Mouse (Mus musculus) heart, embryonic 11.5 days (tissue): Measurements from ENCODE around the gene Dera. TPM values are rescaled to one million over a fixed set of nuclear protein-coding genes. Genes with fewer than 3 reads are reported as not detected.

Source experiments
- ATAC-seq: fragments of 200-750 bp; cut with Nextera tagmentation; replicated peaks from 2 replicates; pipeline ENCODE4 v1.8.0; 2017; ENCODE audit warnings: moderate library complexity; ENCODE audit not compliant: insufficient number of reproducible peaks, low FRiP score, low TSS enrichment
- H3K27ac ChIP-seq: fragments of 300-500 bp; sonication (generic); 2 replicates; pipeline ENCODE4 v1.5.1; 2014; ENCODE audit warnings: mild to moderate bottlenecking, low read depth, low read length
- H3K27me3 ChIP-seq: fragments of 300-500 bp; sonication (generic); 2 replicates; pipeline ENCODE4 v1.6.1; 2014; ENCODE audit warnings: mild to moderate bottlenecking, low read length, mixed read lengths; ENCODE audit not compliant: control insufficient read depth, insufficient read depth
- H3K36me3 ChIP-seq: fragments of 300-500 bp; sonication (generic); 2 replicates; pipeline ENCODE4 v1.6.1; 2014; ENCODE audit warnings: mild to moderate bottlenecking, low read length, moderate library complexity, mixed read lengths; ENCODE audit not compliant: control insufficient read depth, insufficient read depth
- H3K4me1 ChIP-seq: fragments of 300-500 bp; sonication (generic); 2 replicates; pipeline ENCODE4 v1.6.1; 2014; ENCODE audit warnings: low read length; ENCODE audit not compliant: control insufficient read depth, insufficient read depth
- H3K4me2 ChIP-seq: fragments of 300-500 bp; sonication (generic); 2 replicates; pipeline ENCODE4 v1.6.1; 2014; ENCODE audit warnings: mild to moderate bottlenecking, moderate library complexity
- H3K4me3 ChIP-seq: fragments of 300-500 bp; sonication (generic); 2 replicates; pipeline ENCODE4 v1.5.1; 2014; ENCODE audit warnings: low read depth, low read length
- H3K9ac ChIP-seq: fragments of 300-500 bp; sonication (generic); 2 replicates; pipeline ENCODE4 v1.6.1; 2014; ENCODE audit warnings: mild to moderate bottlenecking, low read depth, low read length, moderate library complexity
- H3K9me3 ChIP-seq: fragments of 300-500 bp; sonication (generic); replicated peaks from 2 replicates; pipeline ENCODE4 v1.6.1; 2016; ENCODE audit warnings: low read length; ENCODE audit not compliant: control insufficient read depth
- WGBS: fragments of 180-500 bp; shearing (Covaris S2); extraction: QIAGEN DNeasy Blood & Tissue Kit; methylation state at CpG from one replicate; pipeline ENCODE4 v1.1.7; 2014; ENCODE audit not compliant: insufficient replicate concordance; 5-methylcytosine and 5-hydroxymethylcytosine counted together
- polyA plus RNA-seq: library from polyadenylated mRNA; unstranded; fragments of >200 nt; fragmentation: Nextera tagmentation; extraction: Ambion mirVana; gene quantifications from 2 replicates; pipeline ENCODE4 v1.2.1, GENCODE M21; 2014

Dera gene
- polyA plus RNA-seq, 1 experiment from 2014 or later, result 62.5 TPM

DNA sequence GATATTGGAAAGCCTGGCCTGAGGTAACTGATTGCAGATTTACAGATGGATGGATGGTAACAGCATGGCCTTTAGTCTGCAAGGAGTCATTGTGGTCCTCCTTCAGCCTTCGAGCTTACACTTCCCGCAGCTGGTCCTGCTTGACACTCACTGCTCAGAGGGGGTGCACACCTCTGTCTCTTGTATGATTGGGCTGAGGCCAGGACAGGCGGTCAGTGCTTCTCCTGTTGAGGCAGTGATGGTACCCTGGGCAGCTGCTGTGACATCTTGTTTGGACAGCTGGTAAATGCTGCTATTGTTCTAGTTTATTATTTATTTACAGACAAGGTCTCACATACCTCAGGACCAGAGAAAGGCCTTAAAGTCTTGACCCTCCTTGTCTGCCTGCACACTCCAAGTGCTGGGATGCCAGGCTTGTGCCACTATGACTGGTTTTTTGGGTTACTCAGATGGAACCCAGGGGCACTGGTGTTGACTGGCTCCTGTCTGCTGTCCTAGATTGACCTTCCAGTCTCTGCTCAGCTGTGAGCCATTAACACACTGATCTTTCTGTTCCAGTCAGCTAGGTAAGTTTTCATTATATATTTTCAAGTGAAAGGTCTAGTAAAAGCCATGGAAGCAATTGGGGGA is 17.4 kb downstream of the Dera start:
- no peak overlapping the region for H3K4me2 ChIP-seq
- H3K9me3 ChIP-seq, result no peaks in the 10 kb centered on the region
- no peak overlapping the region for H3K4me3 ChIP-seq
- H3K36me3 ChIP-seq, result no peaks in the 10 kb centered on the region
- 70% methylated on average over 3 of the region's 3 CpGs for WGBS
- H3K27me3 ChIP-seq, result no peaks in the 10 kb centered on the region
- no peak overlapping the region for H3K27ac ChIP-seq
- no peak overlapping the region for H3K9ac ChIP-seq
- ATAC-seq, result no peak
- H3K4me1 ChIP-seq, result no peaks in the 10 kb centered on the region

- H3K9me3 ChIP-seq, result no peaks in the 10 kb centered on the region
- no peak for ATAC-seq
- H3K4me2 ChIP-seq, result no peak overlapping the region
- no peak overlapping the region for H3K9ac ChIP-seq
- peaks cover 9% of the 10 kb centered on the region for H3K4me1 ChIP-seq
- 93% methylated on average over 8 of the region's 8 CpGs for WGBS
- H3K4me3 ChIP-seq, result no peak overlapping the region
- no peaks in the 10 kb centered on the region for H3K36me3 ChIP-seq
- no peak overlapping the region for H3K27ac ChIP-seq
- no peaks in the 10 kb centered on the region for H3K27me3 ChIP-seq
These were observed 18.7 kb downstream of the Dera start for GRCm38 (mm10) chr6:137772918-137773636.

- H3K27ac ChIP-seq, result no peak overlapping the region
- no peaks in the 10 kb centered on the region for H3K27me3 ChIP-seq
- H3K36me3 ChIP-seq, result no peaks in the 10 kb centered on the region
- no peak overlapping the region for H3K9ac ChIP-seq
- no peaks in the 10 kb centered on the region for H3K9me3 ChIP-seq
- peaks cover 9% of the 10 kb centered on the region for H3K4me1 ChIP-seq
- no peak overlapping the region for H3K4me3 ChIP-seq
- ATAC-seq, result no peak
- no peak overlapping the region for H3K4me2 ChIP-seq
- WGBS, result 85% methylated on average over 6 of the region's 6 CpGs
These were observed 19.3 kb downstream of the Dera start for GRCm38 (mm10) chr6:137773637-137774028.

DNA sequence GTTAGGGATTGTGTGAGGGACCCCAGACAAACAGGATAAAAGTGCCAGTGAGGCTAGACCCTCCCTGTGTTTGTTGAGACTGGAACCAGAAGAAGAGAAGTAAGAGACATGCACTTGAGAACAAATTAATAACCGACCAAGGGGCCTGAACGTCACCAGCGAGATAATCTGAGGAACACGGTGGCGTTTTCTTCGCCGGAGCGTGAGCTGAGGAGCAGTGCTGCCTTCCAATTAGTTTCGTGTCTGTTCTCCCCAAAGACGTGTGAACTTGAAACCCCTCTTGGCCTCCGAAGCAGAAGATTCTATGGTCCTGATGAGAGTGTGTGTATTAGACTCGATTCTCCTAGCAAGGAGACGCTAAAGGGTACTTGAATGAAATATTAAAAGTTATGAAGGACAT is 19.8 kb downstream of the Dera start:
- no peaks in the 10 kb centered on the region for H3K27me3 ChIP-seq
- no peak overlapping the region for H3K4me2 ChIP-seq
- no peaks in the 10 kb centered on the region for H3K9me3 ChIP-seq
- H3K4me3 ChIP-seq, result no peak overlapping the region
- 90% methylated on average over 13 of the region's 13 CpGs for WGBS
- no peak for ATAC-seq
- H3K36me3 ChIP-seq, result no peaks in the 10 kb centered on the region
- H3K9ac ChIP-seq, result no peak overlapping the region
- peaks cover 9% of the 10 kb centered on the region for H3K4me1 ChIP-seq
- H3K27ac ChIP-seq, result no peak overlapping the region

GRCm38 (mm10) chr6:137775159-137775558 is 20.8 kb downstream of the Dera start:
- Histone ChIP-seq H3K4me2 (no peak overlapping the region), H3K36me3 (no peaks in the 10 kb centered on the region), H3K4me1 (peaks cover 9% of the 10 kb centered on the region), H3K27ac (no peak overlapping the region), H3K27me3 (no peaks in the 10 kb centered on the region), H3K4me3 (no peak overlapping the region), H3K9ac (no peak overlapping the region), H3K9me3 (no peaks in the 10 kb centered on the region)
- no peak for ATAC-seq
- WGBS, result 93% methylated on average over 8 of the region's 8 CpGs

- H3K9ac ChIP-seq, result no peak overlapping the region
- no peak overlapping the region for H3K4me2 ChIP-seq
- no peak overlapping the region for H3K4me3 ChIP-seq
- no peaks in the 10 kb centered on the region for H3K36me3 ChIP-seq
- H3K27ac ChIP-seq, result no peak overlapping the region
- H3K27me3 ChIP-seq, result no peaks in the 10 kb centered on the region
- H3K9me3 ChIP-seq, result no peaks in the 10 kb centered on the region
- no peak for ATAC-seq
- peaks cover 9% of the 10 kb centered on the region for H3K4me1 ChIP-seq
- 68% methylated on average over 8 of the region's 8 CpGs for WGBS
These were observed 22.6 kb downstream of the Dera start for GRCm38 (mm10) chr6:137776981-137777380.

GRCm38 (mm10) chr6:137783899-137784637 is 29.7 kb downstream of the Dera start:
- no peak for ATAC-seq
- no peak overlapping the region for H3K4me3 ChIP-seq
- 81% methylated on average over 7 of the region's 7 CpGs for WGBS
- H3K27me3 ChIP-seq, result no peaks in the 10 kb centered on the region
- H3K4me2 ChIP-seq, result no peak overlapping the region
- no peak overlapping the region for H3K27ac ChIP-seq
- no peaks in the 10 kb centered on the region for H3K9me3 ChIP-seq
- H3K36me3 ChIP-seq, result no peaks in the 10 kb centered on the region
- no peaks in the 10 kb centered on the region for H3K4me1 ChIP-seq
- no peak overlapping the region for H3K9ac ChIP-seq

- ATAC-seq, result no peak
- Histone ChIP-seq H3K36me3 (no peaks in the 10 kb centered on the region), H3K4me2 (no peak overlapping the region), H3K4me1 (peaks cover 7% of the 10 kb centered on the region; the same call in 1 of the 2 replicates), H3K4me3 (no peak overlapping the region), H3K27me3 (no peaks in the 10 kb centered on the region), H3K9ac (no peak overlapping the region), H3K9me3 (no peaks in the 10 kb centered on the region), H3K27ac (no peak overlapping the region)
- WGBS, result 75% methylated on average over 9 of the region's 9 CpGs
These were observed 34.7 kb downstream of the Dera start for GRCm38 (mm10) chr6:137788976-137789590.
